Mouse (Mus musculus): ENCODE data around the gene A730046J19Rik. TPM values are rescaled to one million over a fixed set of nuclear protein-coding genes. Genes with fewer than 3 reads are reported as not detected.

The A730046J19Rik gene
- polyA plus RNA-seq (2016; fragmentation: Nextera tagmentation; extraction: Ambion mirVana): 0.04 and 0.29 TPM in 2 replicates

DNA sequence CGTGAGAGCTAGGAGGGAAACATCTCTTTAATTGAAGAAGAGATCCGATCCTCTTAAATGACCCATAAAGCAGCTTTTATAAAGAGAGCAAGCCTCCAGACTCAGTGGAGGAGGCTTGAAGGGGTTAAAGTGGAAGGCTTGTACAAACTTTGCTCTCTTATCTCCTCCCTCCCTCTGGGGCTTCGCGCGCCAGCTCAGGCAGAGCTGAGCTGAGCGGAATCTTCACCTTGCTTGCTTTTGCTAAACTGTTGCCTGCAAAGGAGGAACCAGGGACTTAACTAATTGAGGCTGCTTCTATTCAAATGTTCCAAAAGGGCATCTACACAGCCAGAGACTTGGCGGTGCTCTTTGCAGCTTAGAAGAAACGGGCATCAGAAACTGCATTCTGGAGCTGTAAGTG, at the start of gene A730046J19Rik:
Gene A730046J19Rik, plus strand, starts transcription at position 173 of the 400 bp plus-strand sequence.
- no peak within 1 kb of the TSS for H3K4me3 ChIP-seq
- 27% methylated on average over 8 of the region's 8 CpGs for whole genome bisulfite sequencing

DNA sequence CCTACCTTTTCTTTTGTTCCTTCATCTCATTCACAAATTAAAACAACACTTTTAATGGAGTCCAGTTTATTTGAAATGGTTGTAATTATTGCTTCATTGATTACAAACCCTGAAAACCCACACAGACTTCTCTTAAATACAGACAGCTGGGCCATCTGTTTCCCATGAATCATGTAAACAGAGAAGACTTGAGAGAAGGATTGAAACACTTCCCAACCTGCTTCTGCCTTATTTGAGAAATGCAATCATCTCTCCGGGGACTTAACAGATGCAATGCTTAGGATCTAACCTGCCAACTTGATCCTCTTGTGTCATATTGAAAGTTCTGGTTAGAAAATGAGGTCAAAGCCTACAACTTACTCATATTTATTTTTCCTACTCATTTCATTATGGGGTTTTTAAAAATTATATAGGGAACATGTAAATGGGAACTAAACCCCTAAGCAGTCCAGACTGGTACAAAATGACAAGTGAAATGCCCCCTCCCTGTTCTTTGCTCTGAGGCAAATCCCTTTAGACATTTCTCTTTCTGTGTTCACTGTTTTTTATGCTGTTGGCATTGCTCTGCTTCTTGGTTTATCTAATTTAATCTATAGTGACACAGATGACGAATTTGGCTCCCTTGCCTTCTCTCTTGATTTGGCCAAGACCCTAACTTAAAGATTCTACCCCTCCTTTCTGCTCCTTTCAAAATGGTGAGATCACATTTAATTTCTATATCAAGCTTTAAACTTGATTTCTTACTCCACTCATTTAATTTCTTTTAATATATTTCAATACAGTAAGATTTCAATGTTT, 48.7 kb upstream of the A730046J19Rik start:
- Histone ChIP-seq H3K27me3 (ENCODE audit: insufficient read depth, poor library complexity, severe bottlenecking) (peaks cover 4% of the 10 kb centered on the region), H3K27ac (no peak overlapping the region), H3K4me1 (replicated peaks) (no peaks in the 10 kb centered on the region), H3K9me3 (no peaks in the 10 kb centered on the region), H3K4me3 (no peak overlapping the region), H3K36me3 (no peaks in the 10 kb centered on the region)
- 70% methylated on average over 2 of the region's 2 CpGs for WGBS
- DNase-seq (ENCODE audit: low spot score): no peak

More for the DNA sequence above, at the start of gene A730046J19Rik:
- Histone ChIP-seq H3K27me3 (ENCODE audit: insufficient read depth, poor library complexity, severe bottlenecking) (peaks cover 21% of the 10 kb centered on the region), H3K9me3 (no peaks in the 10 kb centered on the region), H3K36me3 (no peaks in the 10 kb centered on the region), H3K4me1 (replicated peaks) (no peaks in the 10 kb centered on the region), H3K27ac (no peak within 1 kb of the TSS)
- DNase-seq (ENCODE audit: low spot score): no peak

DNA sequence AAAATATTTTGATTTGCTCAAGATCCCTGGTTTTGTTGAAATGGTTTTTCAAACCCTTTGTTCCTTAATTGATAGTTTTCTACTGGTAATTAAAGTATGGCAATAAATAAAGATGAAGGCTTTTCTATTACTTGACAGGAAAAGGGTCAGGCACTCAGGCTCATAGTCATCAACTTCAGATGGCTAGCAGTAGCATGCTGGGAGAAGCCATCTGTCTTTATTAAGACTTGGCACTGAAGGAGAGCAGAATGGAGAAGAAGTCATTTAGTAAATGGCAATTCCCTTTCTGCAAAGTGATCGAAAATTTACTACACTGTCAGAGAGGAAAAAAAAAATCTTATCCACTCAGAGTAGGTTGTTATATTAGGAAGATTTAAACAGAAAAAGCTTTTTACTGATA, 17.2 kb upstream of the A730046J19Rik start:
- Histone ChIP-seq H3K9me3 (no peaks in the 10 kb centered on the region), H3K27ac (no peak overlapping the region), H3K36me3 (no peaks in the 10 kb centered on the region), H3K27me3 (ENCODE audit: insufficient read depth, poor library complexity, severe bottlenecking) (0 out of 2 replicates have a peak, but pooled peaks cover 5% of the 10 kb centered on the region), H3K4me3 (no peak overlapping the region), H3K4me1 (replicated peaks) (no peaks in the 10 kb centered on the region)
- no peak for DNase-seq (ENCODE audit: low spot score)
- WGBS: 94% methylated on average over 1 of the region's 1 CpGs

DNA sequence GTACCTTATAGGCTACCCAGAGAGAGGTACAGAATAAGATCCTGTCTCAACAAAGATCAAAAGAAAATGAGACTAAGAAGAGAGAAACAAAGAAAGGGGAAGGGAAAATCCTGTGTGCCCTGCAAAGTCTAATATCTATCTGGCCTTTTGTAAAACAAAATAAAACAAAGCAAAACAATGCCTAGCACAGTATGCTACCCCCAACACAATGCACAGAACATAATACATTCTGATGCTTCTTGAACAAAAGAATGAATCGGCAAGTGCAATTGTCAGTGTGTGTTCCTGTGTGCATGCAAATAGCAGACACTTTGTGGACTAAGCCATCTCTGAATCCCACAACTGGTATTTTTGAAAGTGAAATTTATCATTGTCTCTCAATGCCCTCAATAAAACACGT, 3.5 kb upstream of the A730046J19Rik start:
- H3K4me1 ChIP-seq (replicated peaks): no peaks in the 10 kb centered on the region
- H3K4me3 ChIP-seq: no peak overlapping the region
- WGBS: 65% methylated on average over 2 of the region's 2 CpGs
- H3K27me3 ChIP-seq (ENCODE audit: insufficient read depth, poor library complexity, severe bottlenecking): peaks cover 16% of the 10 kb centered on the region
- no peak for DNase-seq (ENCODE audit: low spot score)
- no peaks in the 10 kb centered on the region for H3K9me3 ChIP-seq
- H3K36me3 ChIP-seq: no peaks in the 10 kb centered on the region
- H3K27ac ChIP-seq: no peak overlapping the region

DNA sequence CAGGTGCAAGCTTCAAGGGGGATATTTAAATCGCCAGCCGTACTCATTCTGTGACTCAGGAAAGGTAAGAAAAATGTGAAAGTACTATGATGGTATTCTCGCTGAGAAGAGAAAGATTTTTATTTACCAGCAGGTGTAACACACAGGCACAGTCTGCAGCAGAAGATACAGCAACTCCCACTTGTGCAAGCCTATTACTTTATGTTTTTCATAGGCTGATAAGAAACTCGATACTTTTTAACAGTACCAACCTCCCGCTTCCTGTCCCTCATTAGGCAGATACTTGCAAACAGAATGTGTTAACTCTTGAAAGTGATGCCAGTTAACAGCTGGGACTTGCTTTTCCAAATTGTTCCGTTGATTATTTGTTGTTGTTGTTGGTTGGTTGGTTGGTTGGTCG, 616 bp downstream of the A730046J19Rik start:
- Histone ChIP-seq H3K27me3 (ENCODE audit: insufficient read depth, poor library complexity, severe bottlenecking) (peaks cover 23% of the 10 kb centered on the region), H3K4me1 (replicated peaks) (no peaks in the 10 kb centered on the region), H3K9me3 (no peaks in the 10 kb centered on the region), H3K36me3 (no peaks in the 10 kb centered on the region), H3K27ac (no peak overlapping the region), H3K4me3 (no peak overlapping the region)
- DNase-seq (ENCODE audit: low spot score): no peak
- 38% methylated on average over 7 of the region's 7 CpGs for WGBS

DNA sequence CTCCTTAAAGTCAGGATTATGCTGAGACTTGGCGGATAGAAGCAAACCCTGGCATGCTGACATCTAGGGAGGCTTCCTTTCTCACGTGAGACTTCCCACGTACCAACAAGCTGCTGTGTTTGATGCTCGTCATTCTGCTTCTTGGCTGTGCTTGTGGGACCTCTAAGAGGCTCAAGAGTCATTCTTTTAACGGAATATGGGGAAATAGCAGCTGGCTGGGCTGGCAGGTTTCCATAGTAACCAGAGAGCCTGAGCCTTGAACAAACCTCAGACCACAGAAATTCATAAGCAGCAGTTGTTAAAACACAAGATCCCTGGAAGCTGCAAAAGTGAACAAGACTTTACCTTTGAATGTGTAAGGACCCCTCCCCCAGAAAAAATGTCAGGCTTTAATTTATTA, 9.4 kb downstream of the A730046J19Rik start:
- Histone ChIP-seq H3K4me3 (no peak overlapping the region), H3K27ac (no peak overlapping the region), H3K36me3 (no peaks in the 10 kb centered on the region), H3K27me3 (ENCODE audit: insufficient read depth, poor library complexity, severe bottlenecking) (0 out of 2 replicates have a peak, but pooled peaks cover 20% of the 10 kb centered on the region), H3K4me1 (replicated peaks) (no peaks in the 10 kb centered on the region), H3K9me3 (no peaks in the 10 kb centered on the region)
- DNase-seq (ENCODE audit: low spot score): no peak
- WGBS: 61% methylated on average over 5 of the region's 5 CpGs

Other genes with a start within 250 kb of the A730046J19Rik start
- gene Dcx, start 220.4 kb upstream of the A730046J19Rik start, polyA plus RNA-seq (2016; fragmentation: Nextera tagmentation; extraction: Ambion mirVana): 39.7 and 94.6 TPM in 2 replicates
- gene Alg13, start 164.1 kb downstream of the A730046J19Rik start, polyA plus RNA-seq (2016; fragmentation: Nextera tagmentation; extraction: Ambion mirVana): 23.4 and 24.4 TPM in 2 replicates

All from hindbrain, embryonic 10.5 days (tissue).